13 mouse cellular contexts compared by ENCODE assay signal in the genomic region with DNA sequence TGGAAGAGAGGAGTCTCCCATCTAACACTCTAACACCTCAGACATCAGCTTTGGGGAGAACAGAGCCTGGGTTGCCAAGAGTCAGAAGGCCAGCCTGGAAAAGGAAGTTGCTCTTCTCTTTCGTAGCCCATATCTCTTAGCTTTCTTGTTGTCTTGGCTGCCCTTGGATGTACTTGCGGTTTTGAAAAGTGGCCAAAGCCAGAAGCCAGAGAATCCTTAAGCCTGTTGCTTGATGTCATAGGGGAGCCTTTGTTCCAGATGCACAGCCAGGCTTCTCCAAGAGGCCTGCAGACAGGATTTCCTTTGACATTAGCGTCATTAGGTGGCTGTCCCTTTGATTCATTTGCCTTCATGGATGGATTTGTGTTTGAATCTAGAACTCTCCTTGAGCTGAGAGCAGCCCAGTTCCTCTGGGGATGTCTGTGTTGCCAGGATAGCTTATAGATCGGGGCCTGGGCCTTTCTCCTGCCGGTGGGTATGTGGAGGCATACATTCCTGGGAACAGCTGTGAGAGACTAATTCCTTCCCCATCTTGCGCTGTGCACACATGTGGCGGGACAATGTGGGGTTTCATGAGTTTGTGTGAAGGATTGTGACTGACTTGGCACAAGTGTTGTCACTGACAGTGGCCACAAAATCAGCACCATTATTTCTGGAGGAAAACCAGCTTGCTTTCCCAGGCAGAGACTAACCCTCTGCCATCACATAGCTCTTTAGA.
DNase-seq lines count a peak whose midpoint lies in the region; ATAC-seq lines count a peak whose summit lies in the region.
"Had no signal": no experiment of that assay in that cellular context is flagged by ENCODE, and none has a peak within 500 bp of the region (broad histone marks: within the 10 kb centered on the region; RNA-seq: fewer than 3 reads in every experiment).

No protein-coding gene starts in this region.

- peaks cover 6% of the 10 kb centered on the region; the same call in 1 of the 2 replicates for H3K27me3 ChIP-seq in heart, embryonic 12.5 days (replicated peaks)
- no peaks in the 10 kb centered on the region for H3K27me3 ChIP-seq in heart, embryonic 10.5 days (ENCODE audit: insufficient read depth, poor library complexity, severe bottlenecking)
- no peaks in the 10 kb centered on the region for H3K27me3 ChIP-seq in limb, embryonic 13.5 days
- H3K27me3 ChIP-seq: liver, embryonic 15.5 days; neural tube, embryonic 12.5 days had no signal

- H3K9ac ChIP-seq in heart, embryonic 12.5 days = no peak overlapping the region
- no peak overlapping the region for H3K9ac ChIP-seq in limb, embryonic 13.5 days
- H3K9ac ChIP-seq: liver, embryonic 15.5 days; neural tube, embryonic 12.5 days had no signal

- H3K4me2 ChIP-seq in heart, embryonic 12.5 days = no peak overlapping the region
- H3K4me2 ChIP-seq in limb, embryonic 13.5 days (replicated peaks) = no peak overlapping the region
- H3K4me2 ChIP-seq: liver, embryonic 15.5 days; neural tube, embryonic 12.5 days had no signal

- no peak overlapping the region; the same call in 1 of the 2 replicates for H3K27ac ChIP-seq in heart, embryonic 12.5 days (ENCODE audit: poor library complexity, severe bottlenecking)
- H3K27ac ChIP-seq in heart, embryonic 10.5 days = peak overlapping the region; percentile 36; the same call in 1 of the 2 replicates
- H3K27ac ChIP-seq in limb, embryonic 13.5 days = no peak overlapping the region
- H3K27ac ChIP-seq: layer of hippocampus, adult 2 months; liver, embryonic 15.5 days; neural tube, embryonic 12.5 days had no signal

- no peaks in the 10 kb centered on the region for H3K36me3 ChIP-seq in heart, embryonic 12.5 days
- H3K36me3 ChIP-seq in heart, embryonic 10.5 days = no peaks in the 10 kb centered on the region
- H3K36me3 ChIP-seq in limb, embryonic 13.5 days = no peaks in the 10 kb centered on the region

- peak; percentile 67 to 84 for DNase-seq in heart, adult 18-20 months
- DNase-seq in MN1 (ENCODE audit: low spot score) = peak; percentile 62
- DNase-seq in heart, embryonic 10.5 days (ENCODE audit: low spot score) = no peak
- DNase-seq in cerebellum, postnatal 36 days = no peak
- no peak for DNase-seq in layer of hippocampus, adult 11-12 months (ENCODE audit: low spot score)
- no peak for DNase-seq in frontal cortex, postnatal 36 days (ENCODE audit: low spot score in 2 of 2)
- DNase-seq: embryo, embryonic 11 days; gastrocnemius, postnatal 14 days had no signal

- no peak overlapping the region for H3K4me3 ChIP-seq in heart, embryonic 12.5 days
- no peak overlapping the region for H3K4me3 ChIP-seq in heart, embryonic 10.5 days
- H3K4me3 ChIP-seq in limb, embryonic 13.5 days = no peak overlapping the region
- H3K4me3 ChIP-seq: layer of hippocampus, adult 2 months; liver, embryonic 15.5 days; neural tube, embryonic 12.5 days had no signal

- WGBS in heart, embryonic 12.5 days = 58% methylated on average over 7 of the region's 7 CpGs
- 64% methylated on average over 7 of the region's 7 CpGs for whole genome bisulfite sequencing in heart, embryonic 10.5 days
- 73% methylated on average over 7 of the region's 7 CpGs for WGBS in limb, embryonic 13.5 days

- H3K9me3 ChIP-seq in heart, embryonic 12.5 days (replicated peaks) = no peaks in the 10 kb centered on the region
- H3K9me3 ChIP-seq in heart, embryonic 10.5 days = no peaks in the 10 kb centered on the region
- H3K9me3 ChIP-seq in limb, embryonic 13.5 days = no peaks in the 10 kb centered on the region
- H3K9me3 ChIP-seq: liver, embryonic 15.5 days; neural tube, embryonic 12.5 days had no signal

- no peak for ATAC-seq in heart, embryonic 12.5 days (ENCODE audit: insufficient number of reproducible peaks, low FRiP score)
- peak; percentile 41; the same call in 1 of the 2 replicates for ATAC-seq in limb, embryonic 13.5 days (ENCODE audit: low FRiP score, low read depth)

- H3K4me1 ChIP-seq in heart, embryonic 12.5 days (replicated peaks) = peaks cover 37% of the 10 kb centered on the region
- peaks cover 49% of the 10 kb centered on the region for H3K4me1 ChIP-seq in heart, embryonic 10.5 days
- peaks cover 26% of the 10 kb centered on the region for H3K4me1 ChIP-seq in limb, embryonic 13.5 days

Comparison
In these comparisons a context has a peak if more than half of its experiments do, and no peak if none do; other contexts are left out.
1. DNase-seq: peak in heart, adult 18-20 months (2 of 2) and MN1 (single experiment); none in heart, embryonic 10.5 days (single experiment), cerebellum, postnatal 36 days (0 of 2), layer of hippocampus, adult 11-12 months (single experiment) and frontal cortex, postnatal 36 days (0 of 2).